Mouse (Mus musculus): ENCODE data around the gene Mark1. TPM values are rescaled to one million over a fixed set of nuclear protein-coding genes. Genes with fewer than 3 reads are reported as not detected.

Gene Mark1
- polyA plus RNA-seq, 1 experiment from 2014 or later = 2.1 TPM

- WGBS = 70% methylated on average over 5 of the region's 5 CpGs
- H3K27ac ChIP-seq (ENCODE audit: poor library complexity, severe bottlenecking) = no peak overlapping the region
- no peak for ATAC-seq (ENCODE audit: insufficient number of reproducible peaks, low FRiP score)
- no peaks in the 10 kb centered on the region for H3K4me1 ChIP-seq (replicated peaks)
- H3K4me2 ChIP-seq = no peak overlapping the region
- H3K4me3 ChIP-seq = no peak overlapping the region
- no peak overlapping the region for H3K9ac ChIP-seq
- H3K36me3 ChIP-seq = peaks cover 37% of the 10 kb centered on the region
- H3K9me3 ChIP-seq (replicated peaks) = no peaks in the 10 kb centered on the region
- no peaks in the 10 kb centered on the region for H3K27me3 ChIP-seq (replicated peaks)
Observed at GRCm38 (mm10) chr1:184920057-184920456, 79.3 kb downstream of the Mark1 start.

- H3K9me3 ChIP-seq (replicated peaks) = no peaks in the 10 kb centered on the region
- H3K36me3 ChIP-seq = peaks cover 39% of the 10 kb centered on the region
- no peak for ATAC-seq (ENCODE audit: insufficient number of reproducible peaks, low FRiP score)
- WGBS = 85% methylated on average over 5 of the region's 5 CpGs
- H3K27me3 ChIP-seq (replicated peaks) = no peaks in the 10 kb centered on the region
- no peak overlapping the region for H3K4me2 ChIP-seq
- H3K4me1 ChIP-seq (replicated peaks) = no peaks in the 10 kb centered on the region
- no peak overlapping the region for H3K4me3 ChIP-seq
- H3K27ac ChIP-seq (ENCODE audit: poor library complexity, severe bottlenecking) = no peak overlapping the region
- H3K9ac ChIP-seq = no peak overlapping the region
Observed at GRCm38 (mm10) chr1:184918227-184918888, 81.0 kb downstream of the Mark1 start.

DNA sequence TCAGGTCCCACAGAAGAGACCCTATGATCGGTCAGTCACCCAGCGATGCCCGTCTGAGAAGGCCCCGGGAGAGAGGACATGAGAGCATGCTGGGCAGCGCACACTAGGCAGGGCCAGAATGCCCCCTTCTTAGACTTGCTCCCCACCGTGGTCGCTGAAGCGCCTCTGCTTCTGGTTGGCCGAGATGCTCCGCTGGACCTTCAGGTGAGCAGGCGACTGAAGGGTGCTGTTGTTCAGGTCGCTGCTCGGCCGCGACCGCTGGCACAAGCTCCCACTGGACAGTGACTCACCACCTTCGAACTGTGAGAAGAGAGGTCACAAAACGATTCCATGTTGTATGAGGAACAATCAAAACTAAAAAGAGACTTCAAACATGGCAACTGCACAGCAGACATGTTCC, 87.0 kb downstream of the Mark1 start:
- Histone ChIP-seq H3K4me1 (replicated peaks) (no peaks in the 10 kb centered on the region), H3K36me3 (peaks cover 40% of the 10 kb centered on the region), H3K27ac (ENCODE audit: poor library complexity, severe bottlenecking) (no peak overlapping the region), H3K9me3 (replicated peaks) (no peaks in the 10 kb centered on the region), H3K4me3 (no peak overlapping the region), H3K27me3 (replicated peaks) (no peaks in the 10 kb centered on the region), H3K4me2 (no peak overlapping the region), H3K9ac (no peak overlapping the region)
- 91% methylated on average over 18 of the region's 18 CpGs for WGBS
- no peak for ATAC-seq (ENCODE audit: insufficient number of reproducible peaks, low FRiP score)

GRCm38 (mm10) chr1:184911861-184912260, 87.5 kb downstream of the Mark1 start:
- H3K4me3 ChIP-seq = no peak overlapping the region
- no peaks in the 10 kb centered on the region for H3K9me3 ChIP-seq (replicated peaks)
- no peak overlapping the region for H3K9ac ChIP-seq
- no peak overlapping the region for H3K4me2 ChIP-seq
- H3K4me1 ChIP-seq (replicated peaks) = no peaks in the 10 kb centered on the region
- H3K27me3 ChIP-seq (replicated peaks) = no peaks in the 10 kb centered on the region
- no peak overlapping the region for H3K27ac ChIP-seq (ENCODE audit: poor library complexity, severe bottlenecking)
- peaks cover 42% of the 10 kb centered on the region for H3K36me3 ChIP-seq
- WGBS = 59% methylated on average over 6 of the region's 6 CpGs
- ATAC-seq (ENCODE audit: insufficient number of reproducible peaks, low FRiP score) = no peak

DNA sequence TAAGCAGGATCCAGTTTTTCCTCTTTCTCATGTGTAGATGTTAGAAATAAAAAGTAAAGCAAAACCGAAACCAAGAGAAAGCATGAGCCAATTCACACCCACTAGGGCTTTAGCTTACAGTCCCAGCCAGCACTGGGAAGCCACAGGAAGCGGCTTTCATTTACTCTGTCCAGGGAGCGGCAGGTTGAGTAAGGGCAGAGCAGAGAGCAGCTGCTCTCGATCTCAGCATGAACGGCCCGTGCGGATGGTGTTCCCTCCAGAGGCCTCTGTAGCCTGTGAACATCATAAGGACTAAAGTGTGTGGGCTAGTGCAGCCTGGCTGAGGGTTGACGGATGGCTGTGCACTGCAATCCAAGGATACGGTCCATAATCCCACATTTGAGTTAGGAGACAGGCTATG, 90.8 kb downstream of the Mark1 start:
- ATAC-seq (ENCODE audit: insufficient number of reproducible peaks, low FRiP score) = no peak
- H3K4me2 ChIP-seq = no peak overlapping the region
- no peaks in the 10 kb centered on the region for H3K4me1 ChIP-seq (replicated peaks)
- H3K36me3 ChIP-seq = peaks cover 52% of the 10 kb centered on the region
- no peak overlapping the region for H3K4me3 ChIP-seq
- H3K27me3 ChIP-seq (replicated peaks) = no peaks in the 10 kb centered on the region
- WGBS = 75% methylated on average over 9 of the region's 9 CpGs
- H3K9ac ChIP-seq = no peak overlapping the region
- H3K27ac ChIP-seq (ENCODE audit: poor library complexity, severe bottlenecking) = no peak overlapping the region
- no peaks in the 10 kb centered on the region for H3K9me3 ChIP-seq (replicated peaks)

DNA sequence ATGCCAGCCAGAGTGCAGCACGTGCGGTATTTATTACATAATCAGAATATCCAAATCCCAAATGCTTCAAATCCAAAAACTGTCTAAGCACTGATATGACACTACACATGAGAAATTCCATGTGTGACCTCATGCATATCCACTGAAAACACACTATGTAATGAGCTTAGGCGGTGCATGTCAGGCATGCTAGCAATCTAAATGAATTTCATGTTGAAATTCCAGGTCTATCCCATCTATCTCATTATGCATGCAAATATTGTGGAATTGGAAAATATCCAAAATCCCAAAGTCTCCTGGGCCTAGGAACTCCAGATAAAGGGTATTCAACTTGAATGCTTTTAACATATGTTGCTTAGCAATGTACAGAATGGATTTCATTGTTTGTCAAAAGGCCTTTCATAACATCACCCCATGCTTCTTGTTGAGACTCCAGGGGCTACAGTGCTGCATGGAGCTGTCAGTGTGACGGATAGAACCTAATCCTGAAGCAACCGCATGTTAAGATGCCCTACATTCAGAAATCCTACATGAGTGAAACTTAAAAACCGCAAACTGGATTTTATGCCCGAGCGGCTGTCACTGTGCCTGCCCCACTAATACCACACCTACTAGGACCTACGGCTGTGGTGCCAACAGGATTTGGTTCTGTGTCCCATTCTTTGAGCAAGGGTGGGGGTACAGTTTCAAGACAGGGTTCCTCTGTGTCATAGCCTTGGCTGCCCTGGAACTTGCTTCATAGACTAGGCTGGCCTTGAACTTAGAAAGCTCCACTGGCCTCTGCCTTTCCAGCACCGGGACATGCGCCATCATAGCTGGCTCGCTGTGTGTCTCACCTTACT, 93.2 kb downstream of the Mark1 start:
- H3K4me3 ChIP-seq = no peak overlapping the region
- no peaks in the 10 kb centered on the region for H3K4me1 ChIP-seq (replicated peaks)
- peaks cover 47% of the 10 kb centered on the region for H3K36me3 ChIP-seq
- H3K27me3 ChIP-seq (replicated peaks) = no peaks in the 10 kb centered on the region
- no peak overlapping the region for H3K27ac ChIP-seq (ENCODE audit: poor library complexity, severe bottlenecking)
- WGBS = 86% methylated on average over 12 of the region's 12 CpGs
- H3K4me2 ChIP-seq = no peak overlapping the region
- H3K9me3 ChIP-seq (replicated peaks) = no peaks in the 10 kb centered on the region
- no peak for ATAC-seq (ENCODE audit: insufficient number of reproducible peaks, low FRiP score)
- no peak overlapping the region for H3K9ac ChIP-seq

- Histone ChIP-seq H3K4me2 (no peak overlapping the region), H3K36me3 (peaks cover 45% of the 10 kb centered on the region), H3K9ac (no peak overlapping the region), H3K4me3 (no peak overlapping the region), H3K9me3 (replicated peaks) (no peaks in the 10 kb centered on the region), H3K27me3 (replicated peaks) (no peaks in the 10 kb centered on the region), H3K4me1 (replicated peaks) (no peaks in the 10 kb centered on the region), H3K27ac (ENCODE audit: poor library complexity, severe bottlenecking) (no peak overlapping the region)
- 82% methylated on average over 19 of the region's 19 CpGs for WGBS
- no peak for ATAC-seq (ENCODE audit: insufficient number of reproducible peaks, low FRiP score)
Observed at GRCm38 (mm10) chr1:184905371-184905770, 94.0 kb downstream of the Mark1 start.

DNA sequence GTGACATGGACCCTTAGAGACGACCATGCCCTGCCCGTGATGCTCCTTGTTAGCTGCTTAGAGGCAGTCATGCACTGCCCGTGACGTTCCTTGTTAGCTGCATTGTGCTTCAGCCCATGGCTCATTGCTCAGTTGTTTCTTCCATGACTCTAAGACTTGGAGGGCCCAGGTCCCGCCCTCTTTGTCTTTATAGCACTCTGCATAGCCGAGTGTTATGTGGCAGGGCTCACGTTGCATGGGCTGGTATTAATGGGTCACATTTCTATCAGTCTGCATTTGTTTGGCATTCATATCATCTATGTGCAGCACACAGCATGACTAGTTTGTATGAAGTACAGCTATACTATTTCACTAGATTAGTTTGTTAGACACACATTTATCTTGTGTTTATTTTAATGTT, 95.7 kb downstream of the Mark1 start:
- H3K4me1 ChIP-seq (replicated peaks) = no peaks in the 10 kb centered on the region
- H3K4me3 ChIP-seq = no peak overlapping the region
- H3K9ac ChIP-seq = no peak overlapping the region
- H3K9me3 ChIP-seq (replicated peaks) = no peaks in the 10 kb centered on the region
- H3K27ac ChIP-seq (ENCODE audit: poor library complexity, severe bottlenecking) = no peak overlapping the region
- no peak for ATAC-seq (ENCODE audit: insufficient number of reproducible peaks, low FRiP score)
- H3K27me3 ChIP-seq (replicated peaks) = no peaks in the 10 kb centered on the region
- WGBS = 77% methylated on average over 7 of the region's 7 CpGs
- H3K4me2 ChIP-seq = no peak overlapping the region
- H3K36me3 ChIP-seq = peaks cover 44% of the 10 kb centered on the region

- 70% methylated on average over 7 of the region's 7 CpGs for WGBS
- Histone ChIP-seq H3K9me3 (replicated peaks) (no peaks in the 10 kb centered on the region), H3K27me3 (replicated peaks) (no peaks in the 10 kb centered on the region), H3K27ac (ENCODE audit: poor library complexity, severe bottlenecking) (no peak overlapping the region), H3K4me2 (no peak overlapping the region), H3K4me1 (replicated peaks) (no peaks in the 10 kb centered on the region), H3K36me3 (peaks cover 45% of the 10 kb centered on the region), H3K9ac (no peak overlapping the region), H3K4me3 (no peak overlapping the region)
- no peak for ATAC-seq (ENCODE audit: insufficient number of reproducible peaks, low FRiP score)
Observed at GRCm38 (mm10) chr1:184902886-184903285, 96.5 kb downstream of the Mark1 start.

DNA sequence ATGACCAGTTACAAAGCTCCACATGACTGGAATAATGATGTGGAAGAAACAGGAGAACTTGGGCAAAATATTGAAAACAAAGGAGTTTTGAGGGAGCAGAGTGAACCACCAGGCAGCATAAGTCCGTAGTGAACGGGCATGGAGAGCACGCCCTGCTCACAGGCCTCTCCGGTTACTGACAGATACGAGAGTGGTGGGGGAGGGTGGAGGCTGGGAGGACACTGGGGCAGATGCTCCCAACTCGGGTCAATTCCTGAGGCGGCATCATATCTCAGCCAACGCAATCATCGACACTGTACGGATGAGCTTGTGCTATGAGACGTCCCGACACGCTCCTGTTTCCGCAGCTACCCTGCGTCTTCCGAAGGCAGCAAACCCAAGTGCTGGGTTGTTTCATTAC, 102.0 kb downstream of the Mark1 start:
- no peak overlapping the region for H3K4me2 ChIP-seq
- ATAC-seq (ENCODE audit: insufficient number of reproducible peaks, low FRiP score) = no peak
- H3K9me3 ChIP-seq (replicated peaks) = no peaks in the 10 kb centered on the region
- H3K4me1 ChIP-seq (replicated peaks) = no peaks in the 10 kb centered on the region
- H3K4me3 ChIP-seq = no peak overlapping the region
- no peak overlapping the region for H3K27ac ChIP-seq (ENCODE audit: poor library complexity, severe bottlenecking)
- 66% methylated on average over 16 of the region's 16 CpGs for WGBS
- no peak overlapping the region for H3K9ac ChIP-seq
- peaks cover 11% of the 10 kb centered on the region for H3K36me3 ChIP-seq
- no peaks in the 10 kb centered on the region for H3K27me3 ChIP-seq (replicated peaks)

DNA sequence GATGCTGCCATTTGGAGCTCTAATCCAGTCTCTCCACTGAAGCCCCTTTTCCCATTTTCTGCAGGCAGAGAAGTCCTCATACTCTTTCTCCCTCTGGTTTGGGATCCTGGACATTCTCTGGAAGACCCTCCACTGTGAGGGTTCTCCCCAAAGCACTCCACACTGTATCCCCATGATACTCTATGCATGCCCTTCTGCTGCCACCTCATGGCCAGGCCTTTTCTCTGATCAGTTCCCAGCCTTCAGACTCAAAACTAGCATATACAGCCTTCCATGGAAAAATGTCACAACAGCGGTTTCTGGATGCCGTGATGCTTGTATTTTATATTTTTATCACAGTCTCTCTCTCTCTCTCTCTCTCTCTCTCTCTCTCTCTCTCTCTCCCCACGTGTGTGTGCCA, 107.4 kb downstream of the Mark1 start:
- no peaks in the 10 kb centered on the region for H3K9me3 ChIP-seq (replicated peaks)
- H3K4me3 ChIP-seq = no peak overlapping the region
- no peak overlapping the region for H3K9ac ChIP-seq
- H3K4me2 ChIP-seq = no peak overlapping the region
- H3K27ac ChIP-seq (ENCODE audit: poor library complexity, severe bottlenecking) = no peak overlapping the region
- H3K4me1 ChIP-seq (replicated peaks) = no peaks in the 10 kb centered on the region
- no peaks in the 10 kb centered on the region for H3K36me3 ChIP-seq
- WGBS = 66% methylated on average over 3 of the region's 3 CpGs
- no peaks in the 10 kb centered on the region for H3K27me3 ChIP-seq (replicated peaks)
- no peak for ATAC-seq (ENCODE audit: insufficient number of reproducible peaks, low FRiP score)
